Mouse (Mus musculus) kidney, adult 18-20 months (tissue): ENCODE measurements at regions not wholly inside any gene's neighbourhood (a gene's known extent, or its start where the extent isn't known, plus 50 kb on each side); places are given as distances from the start of the nearest gene placed in this dataset.
"Not testable (repeated sequence)": the region's sequence is repeated elsewhere in the genome, so short reads cannot be mapped to it uniquely, and the experiment has no call there.

Source experiments
- DNase-seq: peaks from one replicate; pipeline ENCODE4 v3.0.0; 2021

DNA sequence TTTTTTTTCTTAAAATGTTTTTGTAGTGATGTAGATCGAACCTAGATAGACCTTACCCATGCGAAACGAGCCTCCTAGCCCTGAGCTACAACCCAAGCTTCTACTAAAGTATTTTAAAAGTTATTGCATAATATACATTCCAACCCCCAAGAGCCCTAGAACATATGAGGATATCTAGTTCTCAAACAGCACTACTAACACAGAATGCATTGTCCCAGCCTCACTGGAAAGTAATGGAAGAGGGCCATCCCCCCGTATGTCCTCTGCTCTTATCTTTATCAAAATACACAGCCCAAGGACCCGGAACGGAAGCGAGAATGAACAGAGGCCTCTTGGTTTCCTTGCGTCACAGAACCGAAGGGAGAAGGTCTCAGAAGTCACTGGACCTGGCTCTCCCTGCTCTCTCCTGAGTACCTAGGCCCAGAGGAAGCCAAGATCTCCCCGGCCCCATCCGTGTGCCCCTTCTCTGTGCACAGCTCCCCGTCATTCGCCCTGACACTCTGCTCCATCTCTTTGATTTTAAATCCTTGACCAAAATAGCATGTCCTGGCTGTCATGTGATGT lies 165.0 kb upstream of the Pkdcc start:
- DNase-seq, result no peak

DNA sequence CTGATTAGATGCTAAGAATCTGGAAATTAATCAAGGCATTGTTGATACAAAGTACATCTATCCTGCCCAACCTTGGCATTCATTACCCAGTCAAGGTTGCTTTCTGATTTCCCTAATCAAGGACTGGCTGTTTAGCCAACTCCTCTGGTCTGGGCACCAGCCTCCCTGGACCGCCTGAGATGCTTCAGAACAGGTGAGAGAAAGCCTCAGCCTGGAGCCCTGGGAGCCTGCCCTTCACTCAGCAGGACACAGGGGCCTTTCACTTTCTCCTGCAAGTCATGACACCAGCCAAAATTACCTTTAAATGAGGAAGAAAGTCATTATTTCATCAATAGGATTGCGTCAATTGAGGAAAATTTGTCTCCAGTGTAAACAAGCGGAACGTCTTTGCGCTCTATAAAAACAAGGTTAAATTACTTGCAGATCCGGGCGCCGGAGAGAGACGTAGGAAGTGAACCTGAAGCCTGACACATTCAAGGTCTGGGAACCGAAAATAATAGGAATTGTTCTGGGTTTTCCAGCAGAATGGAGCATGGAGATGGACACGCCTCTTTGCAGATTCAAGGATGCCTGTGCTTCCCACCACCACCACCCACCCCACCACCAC lies 164.4 kb upstream of the Pkdcc start:
- DNase-seq, result no peak

DNA sequence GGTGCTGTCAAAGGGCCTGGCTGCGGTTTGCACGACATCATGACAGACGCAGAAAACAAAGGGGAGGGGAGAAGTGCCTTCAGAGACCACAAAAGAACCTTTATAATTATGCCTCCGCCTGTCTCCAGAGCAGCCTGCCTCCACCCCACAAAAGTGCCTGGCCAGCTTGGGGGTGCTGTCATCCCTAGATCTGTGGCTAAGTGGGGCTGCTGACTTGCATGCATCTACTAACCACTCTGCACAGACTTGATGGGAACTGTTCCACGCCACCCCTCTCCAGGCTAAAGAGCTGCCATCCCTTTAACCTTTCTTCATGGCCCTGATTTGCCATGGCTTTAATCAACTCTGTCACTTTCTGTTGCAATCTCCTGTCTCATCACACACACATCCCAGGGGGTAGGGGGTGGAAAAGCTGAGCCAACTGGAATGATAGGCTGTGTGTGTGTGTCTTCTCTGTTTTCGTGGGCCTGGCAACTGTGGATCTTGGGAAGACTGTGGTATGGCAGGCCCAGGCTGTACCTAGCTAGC lies 162.4 kb upstream of the Pkdcc start:
- no peak for DNase-seq

DNA sequence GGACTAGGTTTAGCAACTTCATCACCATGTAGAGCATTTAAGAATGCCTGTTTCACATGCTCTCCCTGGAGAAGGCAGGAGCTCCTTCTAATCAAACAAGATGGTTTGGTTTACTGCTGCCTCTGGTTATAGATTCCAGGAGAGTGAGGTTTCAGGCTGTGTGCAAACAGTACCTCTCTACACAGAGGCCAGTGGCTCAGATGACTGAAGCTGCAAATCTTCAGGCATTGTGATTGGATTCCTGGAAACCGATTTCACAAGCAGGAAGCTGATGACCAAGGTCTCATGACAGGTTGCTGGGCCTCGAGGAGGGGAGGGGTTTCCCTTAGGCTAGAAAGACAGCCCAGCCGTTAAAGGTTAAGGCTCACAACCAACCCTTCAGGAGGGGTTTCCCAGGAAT lies 157.3 kb upstream of the Pkdcc start:
- no peak for DNase-seq

DNA sequence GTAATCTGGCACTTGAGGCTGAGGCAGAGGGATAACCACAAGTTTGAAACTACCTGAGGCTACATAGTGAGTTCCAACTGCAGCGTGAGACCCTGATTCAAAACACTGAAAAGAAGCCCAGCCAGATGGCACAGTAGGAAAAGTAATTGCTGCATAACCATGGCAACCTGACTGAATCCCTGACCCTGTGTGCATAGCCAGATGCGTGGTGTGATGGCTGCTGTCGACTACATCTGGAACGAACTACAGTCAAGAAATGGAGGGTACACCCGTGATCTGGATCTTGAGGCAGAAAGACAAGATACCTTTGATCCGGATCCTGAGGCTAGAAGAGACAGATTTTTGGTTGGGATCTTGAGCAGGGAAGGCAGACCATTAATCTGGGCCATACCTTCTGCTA lies 153.2 kb upstream of the Pkdcc start:
- no peak for DNase-seq

DNA sequence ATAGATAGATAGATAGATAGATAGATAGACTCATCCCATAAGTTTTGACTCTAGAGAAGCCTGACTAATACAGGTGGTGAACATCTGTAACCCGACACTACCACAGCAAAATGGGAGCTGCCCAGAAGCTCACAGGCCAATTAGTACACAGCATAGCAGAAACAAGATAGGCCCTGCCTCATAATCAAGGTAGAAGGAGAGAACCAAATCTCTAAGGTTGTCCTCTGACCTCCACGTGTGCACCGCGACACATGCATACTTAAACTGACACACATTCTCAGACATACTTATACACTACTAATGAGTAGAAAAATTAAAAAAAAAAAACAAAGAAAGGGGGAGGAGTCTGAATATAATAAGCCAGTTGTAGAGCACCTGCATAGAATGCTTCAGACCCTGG lies 151.2 kb upstream of the Pkdcc start:
- DNase-seq, result no peak

DNA sequence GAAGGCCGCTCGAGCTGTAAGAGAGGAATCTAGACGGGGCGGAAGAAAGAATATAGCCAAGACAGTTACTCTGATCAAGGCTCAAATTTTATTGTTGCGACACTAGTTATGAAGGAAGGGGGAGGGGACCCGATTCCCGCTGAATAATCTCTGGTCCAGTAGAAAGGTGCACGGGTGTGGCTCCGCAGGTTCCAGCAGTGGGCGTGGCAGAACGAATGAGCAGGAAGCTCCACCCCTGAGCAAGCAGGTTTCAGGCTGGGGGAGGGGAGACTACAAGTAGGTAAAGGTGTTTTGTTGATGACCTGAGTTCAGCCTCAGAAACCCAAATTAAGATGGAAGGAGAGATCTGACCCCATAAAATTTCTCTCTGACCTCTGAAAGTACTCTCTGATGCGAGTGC lies 150.7 kb upstream of the Pkdcc start:
- not testable (repeated sequence) for DNase-seq

DNA sequence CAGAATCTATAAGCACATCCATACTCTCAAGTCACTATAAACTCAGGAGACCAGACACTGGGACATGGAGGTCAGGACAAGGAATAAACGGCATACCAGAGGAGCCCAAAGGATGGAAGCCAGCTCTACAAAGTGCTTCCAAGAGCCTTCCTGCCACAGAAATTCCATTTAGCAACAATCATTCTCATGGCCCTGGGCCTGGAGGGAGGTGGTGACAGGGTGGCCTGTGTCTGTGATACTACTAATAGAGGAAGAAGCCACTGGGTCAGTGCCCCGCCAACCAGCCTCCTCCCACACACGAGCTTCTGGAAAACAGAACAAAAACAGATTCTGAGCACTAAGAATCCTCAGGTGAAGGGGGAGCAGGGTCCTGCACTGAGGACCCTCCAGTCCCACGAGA lies 145.8 kb upstream of the Pkdcc start:
- DNase-seq, result no peak

DNA sequence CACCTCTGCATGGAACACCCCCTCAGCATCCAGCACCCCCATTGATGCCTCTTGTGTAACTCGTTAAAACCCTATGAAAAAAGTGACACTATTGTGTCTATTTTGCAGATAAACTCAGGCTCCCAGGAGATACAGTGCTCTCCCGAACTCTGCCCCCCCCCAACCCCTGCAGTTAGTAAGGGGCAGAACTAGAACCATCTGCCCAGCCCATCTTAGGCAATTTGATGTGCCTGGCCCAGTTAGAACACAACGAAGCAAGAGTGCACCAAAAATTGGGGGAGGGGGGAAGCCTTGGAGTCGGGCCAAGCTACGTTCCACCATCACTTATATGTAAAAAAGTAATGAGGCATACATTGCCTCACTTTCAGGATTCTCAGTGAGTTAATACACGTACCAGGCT lies 143.3 kb upstream of the Pkdcc start:
- DNase-seq, result no peak

DNA sequence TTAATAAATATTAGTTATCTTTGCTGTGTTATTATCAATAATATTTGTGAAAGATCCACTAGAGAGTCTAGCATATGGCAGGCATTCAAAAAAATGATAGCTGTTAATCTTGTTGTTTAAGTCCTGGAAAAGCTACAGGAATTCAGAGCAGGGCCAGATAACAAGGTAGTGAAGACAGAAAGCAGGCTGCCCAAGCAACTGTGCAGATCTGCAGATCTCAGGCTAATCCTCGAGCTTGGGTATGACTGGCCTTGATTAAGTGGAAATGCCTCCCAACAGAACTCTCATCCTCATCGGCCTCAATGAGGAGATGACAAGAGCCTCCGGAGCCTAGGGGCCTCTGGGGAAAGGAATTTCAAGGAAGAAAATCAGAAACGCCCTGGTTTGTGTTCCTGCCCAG lies 142.9 kb upstream of the Pkdcc start:
- DNase-seq, result no peak

DNA sequence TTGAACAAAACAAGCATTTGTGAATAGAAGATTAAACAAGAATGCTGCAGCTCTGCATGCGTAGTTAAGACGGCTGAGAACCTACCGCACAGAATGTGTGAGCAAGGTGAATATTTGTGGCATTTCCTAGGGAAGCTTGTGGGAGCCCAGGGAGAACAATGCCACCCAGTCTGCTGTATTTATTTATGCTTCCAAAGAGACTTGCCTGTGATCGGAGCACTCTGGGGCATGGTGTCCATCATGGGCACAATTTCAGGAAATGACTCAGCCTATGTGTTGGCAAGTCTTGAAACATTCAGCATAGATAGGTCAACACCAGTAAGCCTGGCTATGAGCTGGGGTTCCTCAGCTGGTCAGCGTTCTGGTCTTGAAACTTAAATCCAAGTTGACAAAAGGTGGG lies 140.2 kb upstream of the Pkdcc start:
- no peak for DNase-seq

DNA sequence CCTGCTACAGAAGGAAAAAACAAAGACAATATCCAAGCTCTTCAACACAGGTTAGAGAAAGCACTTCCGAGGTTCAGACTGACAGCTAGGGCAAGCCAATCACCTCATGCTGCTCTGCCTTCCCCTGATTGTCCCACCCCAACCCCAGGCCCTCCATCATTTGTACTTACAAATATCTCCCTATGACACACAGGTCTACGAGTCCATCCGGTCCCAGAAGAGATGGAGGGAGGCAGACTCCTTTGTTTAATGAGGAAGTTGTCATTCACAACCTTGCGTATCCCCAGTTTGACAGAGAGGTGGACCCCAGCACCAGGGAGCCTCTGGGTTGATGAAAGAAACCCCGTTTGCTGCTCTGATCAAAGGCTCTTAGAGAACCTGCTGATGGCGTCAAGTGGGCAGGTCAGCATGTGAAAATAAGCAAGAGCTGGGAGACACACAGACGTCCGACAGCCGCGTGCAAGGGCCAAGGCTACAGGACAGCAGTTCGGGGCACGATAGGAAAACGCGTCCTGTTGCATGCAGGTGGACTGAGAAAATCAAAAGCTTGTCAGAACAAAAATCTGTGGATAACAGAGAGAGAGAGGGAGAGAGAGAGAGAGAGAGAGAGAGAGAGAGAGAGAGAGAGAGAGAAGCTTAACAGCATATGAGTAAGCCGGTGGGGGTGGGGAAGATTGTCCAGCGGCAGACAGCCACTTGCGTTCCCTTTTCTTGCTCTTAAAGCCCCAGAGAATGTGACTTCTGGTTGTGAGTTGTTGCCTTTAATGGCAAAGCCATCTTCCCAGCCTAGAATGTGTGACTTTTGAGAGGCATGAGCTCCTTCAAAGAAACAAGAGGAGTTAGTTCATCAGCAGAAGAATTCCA lies 137.1 kb upstream of the Pkdcc start:
- DNase-seq, result no peak

DNA sequence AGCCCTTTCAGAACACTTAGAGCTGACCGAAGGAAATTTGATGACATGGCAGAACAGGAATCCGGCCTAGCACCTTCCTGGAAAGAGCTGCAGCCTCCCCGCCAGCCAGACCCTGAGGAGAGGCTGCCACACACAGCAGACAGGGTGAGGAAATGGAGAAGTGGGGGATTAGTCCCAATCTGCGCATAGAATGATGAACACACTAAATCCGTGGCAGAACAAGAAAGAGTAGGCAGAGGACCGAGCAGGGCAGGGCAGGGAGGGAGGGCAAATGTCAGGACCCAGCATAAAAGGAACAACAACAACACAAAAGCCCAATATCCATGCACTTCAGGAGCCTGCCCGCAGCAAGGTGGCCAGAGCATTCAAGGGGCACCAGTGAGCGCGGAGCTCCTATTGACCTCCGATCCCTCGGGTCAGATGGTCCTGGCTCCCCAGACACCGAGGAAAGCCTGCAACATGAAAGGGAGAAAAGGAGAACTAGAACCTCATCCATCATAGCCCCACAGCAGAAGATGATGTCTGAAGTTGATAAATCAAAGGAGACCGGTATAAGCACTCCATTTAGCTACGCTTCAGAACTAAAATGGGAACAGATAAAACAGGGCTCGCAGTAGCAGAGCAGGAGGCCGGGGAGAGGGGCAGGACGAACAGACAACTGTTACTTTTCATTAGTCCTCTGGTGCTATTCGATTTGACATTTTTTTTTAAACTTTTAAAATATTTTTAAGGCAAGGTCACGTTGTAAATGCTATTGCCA lies 136.3 kb upstream of the Pkdcc start:
- no peak for DNase-seq

DNA sequence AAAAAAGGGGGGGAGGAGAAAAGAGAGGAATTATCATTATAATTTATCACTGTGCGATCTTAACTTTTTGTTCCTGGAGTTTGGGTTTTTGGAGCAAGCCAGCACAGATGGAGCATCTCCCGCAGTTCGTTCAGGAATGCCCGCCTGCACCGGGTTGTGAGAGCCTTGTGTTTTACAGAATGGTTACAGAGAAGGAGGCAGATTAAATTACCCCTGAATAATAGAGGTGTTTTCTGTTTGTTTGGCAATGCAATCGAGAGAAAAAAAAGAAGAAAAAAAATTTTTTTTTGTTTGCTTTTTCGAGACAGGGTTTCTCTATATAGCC lies 135.8 kb upstream of the Pkdcc start:
- no peak for DNase-seq

DNA sequence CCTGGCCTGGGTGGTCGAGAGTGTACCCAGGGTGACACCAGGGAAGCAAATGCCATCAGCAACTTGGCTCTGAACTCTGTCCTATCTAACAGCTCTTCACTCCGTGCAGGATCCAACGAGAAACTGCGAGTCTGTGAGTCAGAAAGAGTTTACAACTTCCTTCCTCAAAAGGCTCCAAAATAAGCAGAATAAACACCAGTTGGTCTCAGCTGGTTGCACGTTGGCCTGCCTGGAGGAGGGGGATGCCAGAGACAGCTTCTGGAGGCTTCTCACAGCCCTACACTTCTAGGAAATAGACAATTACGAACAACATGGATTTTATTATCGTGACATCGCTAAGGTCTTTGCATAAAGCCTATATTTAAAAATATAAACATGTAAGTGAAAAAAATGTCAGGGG lies 133.4 kb upstream of the Pkdcc start:
- DNase-seq, result peak; percentile 7

DNA sequence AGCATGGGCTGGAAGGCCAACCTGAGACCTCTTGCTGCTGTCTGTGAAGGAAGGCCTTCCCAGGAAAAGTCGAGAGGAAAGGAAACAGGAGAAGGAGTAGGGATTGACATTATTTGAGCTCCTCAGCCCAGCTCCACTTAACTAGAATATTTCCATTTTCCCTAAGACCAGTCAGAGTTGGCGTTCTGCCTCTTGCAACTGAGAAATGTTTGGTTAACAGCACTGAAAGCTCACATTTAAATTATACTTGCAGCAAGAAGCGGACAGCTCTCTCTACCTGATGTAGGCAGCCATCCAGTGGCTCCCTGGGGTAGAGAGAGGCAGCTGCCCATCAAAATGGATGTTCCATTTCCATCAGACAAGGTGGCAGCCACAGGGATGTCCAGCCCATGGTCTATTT lies 131.6 kb upstream of the Pkdcc start:
- DNase-seq, result no peak

DNA sequence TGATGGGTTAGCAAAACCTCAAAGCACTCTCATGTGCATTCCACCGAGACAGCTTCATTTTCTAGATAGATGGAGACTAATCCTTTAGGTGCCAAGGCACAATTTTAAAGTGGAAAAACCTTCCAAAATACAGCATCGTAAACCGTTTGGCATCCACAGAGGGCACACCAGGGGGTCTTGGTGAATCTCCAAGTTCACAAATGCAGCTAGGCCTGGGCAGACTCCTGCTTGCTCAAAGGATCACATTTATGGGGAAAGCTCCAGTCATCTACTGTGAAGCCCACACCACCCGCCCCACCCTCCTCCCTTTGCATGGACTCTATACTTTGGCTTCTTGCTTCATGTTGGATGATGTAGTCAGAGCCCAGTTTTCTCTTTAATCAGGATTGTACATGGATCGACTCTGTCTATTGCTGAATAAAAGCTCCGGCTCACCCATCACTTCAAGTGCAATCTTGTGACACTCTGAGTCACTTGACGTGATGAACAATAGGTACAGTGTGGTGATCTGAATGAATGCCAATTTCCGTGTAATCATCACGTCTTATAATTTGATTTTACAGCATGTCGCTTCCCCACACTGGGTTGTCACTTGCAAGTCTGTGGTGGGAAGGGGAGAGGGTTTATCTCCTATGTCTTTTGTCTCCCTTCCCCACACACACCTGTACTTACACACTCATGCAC lies 129.2 kb upstream of the Pkdcc start:
- DNase-seq, result no peak

DNA sequence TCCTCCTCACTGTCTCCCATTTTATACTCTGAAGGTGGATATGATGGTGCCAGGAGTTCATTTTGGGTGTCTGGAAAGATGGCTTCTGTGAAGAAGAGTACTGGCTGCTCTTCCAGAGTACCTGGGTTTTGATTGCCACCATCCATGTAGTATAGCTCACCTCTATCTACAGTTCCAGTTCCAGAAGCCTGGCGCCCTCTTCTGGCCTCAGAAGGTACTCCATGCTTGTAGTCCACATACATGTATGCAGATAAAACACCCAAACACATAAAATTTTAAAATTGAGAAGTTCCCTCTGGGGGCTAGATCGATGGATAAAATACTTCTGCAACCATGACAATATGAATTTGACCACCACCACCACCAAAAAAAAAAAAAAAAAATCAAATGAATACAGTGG lies 128.4 kb upstream of the Pkdcc start:
- no peak for DNase-seq

DNA sequence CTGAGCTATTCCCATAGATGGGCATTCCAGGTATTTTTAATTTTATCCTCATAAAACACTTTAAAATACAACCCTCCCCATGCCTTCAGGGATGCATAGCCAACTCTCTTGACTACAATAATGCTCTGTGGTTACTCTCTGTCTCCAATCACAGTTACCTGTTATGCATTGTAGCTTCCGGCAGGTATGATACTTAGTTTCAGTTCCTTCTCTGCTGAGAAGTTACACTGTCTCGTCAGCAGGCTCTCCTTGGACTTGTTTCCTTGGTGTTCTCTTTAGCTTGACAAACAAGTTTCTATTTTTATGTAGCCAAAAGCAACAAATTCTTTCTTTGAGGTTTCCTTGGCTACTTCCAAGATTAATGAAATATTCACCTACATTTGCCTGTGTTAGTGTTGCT lies 126.6 kb upstream of the Pkdcc start:
- no peak for DNase-seq

DNA sequence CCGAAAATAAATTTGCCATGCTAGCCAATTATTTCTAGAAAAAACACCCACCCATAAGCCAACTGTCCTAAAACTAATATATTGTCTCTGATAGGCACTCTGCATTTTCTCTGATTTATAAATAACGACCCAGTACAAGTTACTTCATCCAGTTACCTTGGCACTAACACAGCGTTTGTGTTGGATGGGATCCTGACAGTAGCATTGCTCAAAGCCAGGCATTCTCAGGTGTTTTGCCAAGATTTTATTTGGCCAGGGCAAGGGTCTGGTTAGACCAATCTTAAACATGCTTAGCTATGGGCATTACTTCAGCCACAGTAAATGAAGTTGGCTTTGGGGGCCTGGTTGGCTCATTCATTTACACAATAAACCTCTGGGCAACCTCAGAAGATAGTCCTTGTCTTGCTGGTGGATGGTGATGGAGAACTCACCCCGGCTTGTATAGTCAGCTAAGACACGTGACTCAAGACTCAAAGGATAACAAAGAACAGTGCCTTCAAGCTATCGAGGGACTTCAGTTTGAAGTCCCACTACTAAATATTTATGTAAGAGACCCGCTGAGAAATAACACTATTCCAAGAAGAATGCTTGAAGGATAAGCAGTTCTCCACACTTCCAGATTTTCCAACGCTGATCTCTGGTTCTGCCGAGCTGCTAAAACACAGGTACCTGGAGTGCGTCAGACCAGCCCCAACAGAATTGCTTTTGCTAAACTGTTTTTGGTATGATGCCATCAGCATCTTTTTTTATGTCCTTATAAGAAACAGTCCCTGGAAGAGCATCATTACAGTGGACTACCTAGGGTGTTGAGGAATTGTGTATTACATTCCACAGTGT lies 125.0 kb upstream of the Pkdcc start:
- DNase-seq, result no peak

DNA sequence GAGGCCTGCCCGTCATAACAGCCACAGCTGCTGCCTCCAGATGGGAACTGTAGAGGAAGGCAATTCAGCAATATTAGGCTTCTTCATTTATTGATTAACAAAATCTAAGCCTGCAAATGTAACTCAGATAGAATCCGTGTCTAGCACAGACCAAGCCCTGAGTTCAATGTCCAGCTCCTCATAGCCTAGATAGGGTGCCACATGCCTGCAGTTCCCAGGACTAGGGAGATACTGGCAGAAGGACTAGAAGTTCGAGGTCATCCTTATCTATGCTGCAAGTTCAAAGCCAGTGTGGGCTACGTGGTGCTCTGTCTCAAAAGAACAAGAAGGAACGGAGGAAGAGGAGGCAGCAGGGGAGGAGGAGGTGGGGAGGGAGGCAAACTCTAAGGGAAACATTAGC lies 121.2 kb upstream of the Pkdcc start:
- no peak for DNase-seq

DNA sequence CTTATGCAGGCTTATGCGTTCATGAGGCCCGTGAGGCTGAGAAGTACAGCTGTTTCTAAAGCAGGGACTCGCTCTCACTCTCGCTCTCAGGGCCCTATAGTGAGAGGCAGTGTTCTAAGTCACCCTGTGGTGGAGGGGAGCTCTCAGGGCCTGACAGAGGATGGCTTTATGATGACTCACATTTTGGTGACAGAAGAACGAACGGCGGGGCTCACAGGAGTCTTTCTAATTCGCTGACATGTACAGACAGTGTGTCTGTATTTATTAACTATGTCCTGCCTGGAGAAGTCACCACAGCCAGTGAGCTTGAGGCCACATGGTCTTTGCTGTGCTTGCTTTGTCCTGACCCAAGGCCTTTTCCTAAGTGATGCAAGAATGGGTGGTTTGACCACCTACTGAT lies 118.6 kb upstream of the Pkdcc start:
- no peak for DNase-seq
